Mouse (Mus musculus) midbrain, embryonic 14.5 days (tissue): ENCODE measurements around the gene Cenpq. TPM values are rescaled to one million over a fixed set of nuclear protein-coding genes. Genes with fewer than 3 reads are reported as not detected.

Source experiments
- ATAC-seq: fragments of 200-750 bp; cut with Nextera tagmentation; 2 replicates; pipeline ENCODE4 v1.8.0; 2017; ENCODE audit warnings: moderate number of reproducible peaks, moderate library complexity; ENCODE audit not compliant: low FRiP score, low TSS enrichment
- DNase-seq: peaks from one replicate; pipeline ENCODE4 v3.0.0-alpha.2; 2015
- H3K27ac ChIP-seq: fragments of 300-500 bp; sonication (generic); replicated peaks from 2 replicates; pipeline ENCODE4 v1.5.1; 2014; ENCODE audit warnings: mild to moderate bottlenecking, low read depth, low read length, moderate library complexity
- H3K27me3 ChIP-seq: fragments of 300-500 bp; sonication (generic); 2 replicates; pipeline ENCODE4 v1.6.1; 2014; ENCODE audit warnings: low read length, control low read depth, mixed read lengths; ENCODE audit not compliant: control insufficient read depth, insufficient read depth
- H3K36me3 ChIP-seq: fragments of 300-500 bp; sonication (generic); 2 replicates; pipeline ENCODE4 v1.6.1; 2014; ENCODE audit warnings: low read length, control low read depth; ENCODE audit not compliant: control insufficient read depth, insufficient read depth
- H3K4me1 ChIP-seq: fragments of 300-500 bp; sonication (generic); 2 replicates; pipeline ENCODE4 v1.6.1; 2014; ENCODE audit warnings: mild to moderate bottlenecking, antibody characterized with exemption, low read length, control low read depth; ENCODE audit not compliant: control insufficient read depth, insufficient read depth
- H3K4me2 ChIP-seq: fragments of 300-500 bp; sonication (generic); 2 replicates; pipeline ENCODE4 v1.6.1; 2014; ENCODE audit warnings: mild to moderate bottlenecking, low read length, moderate library complexity
- H3K4me3 ChIP-seq: fragments of 300-500 bp; sonication (generic); replicated peaks from 2 replicates; pipeline ENCODE4 v1.5.1; 2014; ENCODE audit warnings: low read depth, low read length
- H3K9ac ChIP-seq: fragments of 300-500 bp; sonication (generic); replicated peaks from 2 replicates; pipeline ENCODE4 v1.6.1; 2014; ENCODE audit warnings: mild to moderate bottlenecking, low read length, moderate library complexity
- H3K9me3 ChIP-seq: fragments of 300-500 bp; sonication (generic); 2 replicates; pipeline ENCODE4 v1.6.1; 2016; ENCODE audit warnings: low read length, control low read depth, mixed read lengths; ENCODE audit not compliant: control insufficient read depth
- WGBS: fragments of 180-500 bp; shearing (Covaris S2); extraction: QIAGEN DNeasy Blood & Tissue Kit; methylation state at CpG from one replicate; pipeline ENCODE4 v1.1.7; 2014; 5-methylcytosine and 5-hydroxymethylcytosine counted together
- polyA plus RNA-seq: library from polyadenylated mRNA; unstranded; fragments of >200 nt; fragmentation: Nextera tagmentation; extraction: Ambion mirVana; gene quantifications from 2 replicates; pipeline ENCODE4 v1.2.1, GENCODE M21; 2014

Cenpq gene
- polyA plus RNA-seq: 9.5 and 11.6 TPM in 2 replicates

- peaks cover 9% of the 10 kb centered on the region for H3K4me1 ChIP-seq
- ATAC-seq (peak; percentile 100), DNase-seq (peak; percentile 100)
- H3K36me3 ChIP-seq: peaks cover 16% of the 10 kb centered on the region; the same call in 1 of the 2 replicates
- WGBS: under 1% methylated on average over 50 of the region's 50 CpGs
- H3K9me3 ChIP-seq: no peaks in the 10 kb centered on the region
- H3K4me2 ChIP-seq: peak within 1 kb of the TSS; percentile 74
- H3K4me3 ChIP-seq: peak within 1 kb of the TSS; percentile 61
- H3K27me3 ChIP-seq: no peaks in the 10 kb centered on the region
- H3K27ac ChIP-seq: peak within 1 kb of the TSS; percentile 90
- peak within 1 kb of the TSS; percentile 50 for H3K9ac ChIP-seq
Measured at GRCm38 (mm10) chr17:40934420-40935231, at the start of gene Cenpq, which contains the start of gene Mut. Gene Cenpq (minus strand): TSS chr17:40935047. Gene Mut (plus strand): TSS chr17:40934685.

GRCm38 (mm10) chr17:40977914-40978313 is 43.1 kb upstream of the Cenpq start:
- no peak overlapping the region for H3K4me2 ChIP-seq
- no peaks in the 10 kb centered on the region for H3K9me3 ChIP-seq
- DNase-seq (peak; percentile 73), ATAC-seq (no peak; the same call in 1 of the 2 replicates)
- H3K4me1 ChIP-seq: no peaks in the 10 kb centered on the region
- no peaks in the 10 kb centered on the region for H3K36me3 ChIP-seq
- no peak overlapping the region for H3K4me3 ChIP-seq
- H3K27ac ChIP-seq: no peak overlapping the region
- H3K27me3 ChIP-seq: no peaks in the 10 kb centered on the region
- 66% methylated on average over 11 of the region's 11 CpGs for WGBS
- H3K9ac ChIP-seq: no peak overlapping the region

GRCm38 (mm10) chr17:40948518-40948917 is 13.7 kb upstream of the Cenpq start:
- ATAC-seq: no peak
- DNase-seq: no peak
- no peaks in the 10 kb centered on the region for H3K9me3 ChIP-seq
- no peak overlapping the region for H3K27ac ChIP-seq
- 93% methylated on average over 3 of the region's 3 CpGs for WGBS
- H3K27me3 ChIP-seq: no peaks in the 10 kb centered on the region
- no peak overlapping the region for H3K4me3 ChIP-seq
- H3K36me3 ChIP-seq: peaks cover 40% of the 10 kb centered on the region
- H3K9ac ChIP-seq: no peak overlapping the region
- no peak overlapping the region for H3K4me2 ChIP-seq
- H3K4me1 ChIP-seq: no peaks in the 10 kb centered on the region

- no peak overlapping the region for H3K27ac ChIP-seq
- H3K4me1 ChIP-seq: peaks cover 9% of the 10 kb centered on the region
- DNase-seq (peak; percentile 9), ATAC-seq (peak; percentile 18; the same call in 1 of the 2 replicates)
- no peaks in the 10 kb centered on the region for H3K9me3 ChIP-seq
- WGBS: 1% methylated on average over 14 of the region's 14 CpGs
- no peak overlapping the region; the same call in 1 of the 2 replicates for H3K9ac ChIP-seq
- peak overlapping the region; percentile 74 for H3K4me2 ChIP-seq
- H3K36me3 ChIP-seq: peaks cover 20% of the 10 kb centered on the region
- peak overlapping the region; percentile 61 for H3K4me3 ChIP-seq
- H3K27me3 ChIP-seq: no peaks in the 10 kb centered on the region
Measured at GRCm38 (mm10) chr17:40933985-40934384, 862 bp downstream of the Cenpq start.

GRCm38 (mm10) chr17:40915499-40915898 is 19.3 kb downstream of the Cenpq start:
- WGBS: 95% methylated on average over 1 of the region's 2 CpGs
- Histone ChIP-seq H3K27ac (no peak overlapping the region), H3K36me3 (no peaks in the 10 kb centered on the region)

GRCm38 (mm10) chr17:40914250-40914649 is 20.6 kb downstream of the Cenpq start, which contains the start of gene Glyatl3:
Gene Glyatl3 (minus strand): TSS chr17:40914350.
- no peaks in the 10 kb centered on the region for H3K4me1 ChIP-seq
- H3K9me3 ChIP-seq: no peaks in the 10 kb centered on the region
- no peak within 1 kb of the TSS for H3K27ac ChIP-seq
- ATAC-seq (no peak), DNase-seq (no peak)
- H3K27me3 ChIP-seq: no peaks in the 10 kb centered on the region
- H3K36me3 ChIP-seq: no peaks in the 10 kb centered on the region
- 92% methylated on average over 2 of the region's 2 CpGs for WGBS
- H3K9ac ChIP-seq: no peak within 1 kb of the TSS
- H3K4me3 ChIP-seq: no peak within 1 kb of the TSS
- H3K4me2 ChIP-seq: no peak within 1 kb of the TSS

More at GRCm38 (mm10) chr17:40915499-40915898, 19.3 kb downstream of the Cenpq start:
- H3K9me3 ChIP-seq: no peaks in the 10 kb centered on the region
- H3K9ac ChIP-seq: no peak overlapping the region
- H3K27me3 ChIP-seq: no peaks in the 10 kb centered on the region
- no peaks in the 10 kb centered on the region for H3K4me1 ChIP-seq
- ATAC-seq (no peak), DNase-seq (no peak)
- no peak overlapping the region for H3K4me2 ChIP-seq
- H3K4me3 ChIP-seq: no peak overlapping the region

- H3K9me3 ChIP-seq: no peaks in the 10 kb centered on the region
- ATAC-seq (no peak), DNase-seq (peak; percentile 13)
- H3K4me3 ChIP-seq: 0 out of 2 replicates have a peak overlapping the region, but pooled peaks have one; percentile 18
- H3K36me3 ChIP-seq: no peaks in the 10 kb centered on the region
- no peak overlapping the region for H3K27ac ChIP-seq
- no peak overlapping the region; the same call in 1 of the 2 replicates for H3K9ac ChIP-seq
- WGBS: 12% methylated on average over 14 of the region's 14 CpGs
- H3K4me2 ChIP-seq: peak overlapping the region; percentile 40
- H3K27me3 ChIP-seq: no peaks in the 10 kb centered on the region
- no peaks in the 10 kb centered on the region for H3K4me1 ChIP-seq
Measured at GRCm38 (mm10) chr17:40904721-40905154, 30.1 kb downstream of the Cenpq start.

GRCm38 (mm10) chr17:40904056-40904597 is 30.7 kb downstream of the Cenpq start:
- Histone ChIP-seq H3K4me1 (no peaks in the 10 kb centered on the region), H3K9ac (no peak overlapping the region), H3K27me3 (no peaks in the 10 kb centered on the region), H3K4me2 (peak overlapping the region; percentile 40), H3K9me3 (no peaks in the 10 kb centered on the region), H3K4me3 (no peak overlapping the region), H3K27ac (no peak overlapping the region), H3K36me3 (no peaks in the 10 kb centered on the region)
- ATAC-seq: no peak
- 10% methylated on average over 11 of the region's 11 CpGs for WGBS
- DNase-seq: peak; percentile 1
